12 mouse cellular contexts compared by ENCODE assay signal in genomic region chr6:99375865-99376264, GRCm38 (mm10).
A peak's percentile ranks its signal among the peaks of the same experiment; 100 is the strongest.
DNase-seq lines count a peak whose midpoint lies in the region; ATAC-seq and TF ChIP-seq lines count a peak whose summit lies in the region.
"Had no signal": no experiment of that assay in that cellular context is flagged by ENCODE, and none has a peak within 500 bp of the region (broad histone marks: within the 10 kb centered on the region; RNA-seq: fewer than 3 reads in every experiment).

No protein-coding gene starts in this region.

- ATAC-seq in hematopoietic stem cell, adult 5-6 weeks (replicated peaks in 1 of 2; ENCODE audit: insufficient read depth in 1 of 2, low FRiP score in 2 of 2, low TSS enrichment in 1 of 2, low read depth in 1 of 2, poor library complexity in 2 of 2, severe bottlenecking in 2 of 2), result peak; percentile 60 to 65
- ATAC-seq in stomach, postnatal 0 days (ENCODE audit: low FRiP score, low TSS enrichment), result no peak
- no peak for ATAC-seq in midbrain, embryonic 16.5 days

- H3K9me3 ChIP-seq in stomach, postnatal 0 days (ENCODE audit: control insufficient read depth, low read length), result no peaks in the 10 kb centered on the region
- H3K9me3 ChIP-seq in midbrain, embryonic 16.5 days (replicated peaks; ENCODE audit: control insufficient read depth, low read length, poor library complexity, severe bottlenecking), result no peaks in the 10 kb centered on the region
- H3K9me3 ChIP-seq: G1E; liver, embryonic 15.5 days had no signal

- DNase-seq in kidney, adult 2 months, result peak; percentile 54
- DNase-seq in kidney, adult 9 months, result no peak
- peak; percentile 5 for DNase-seq in spleen, adult 12 weeks (ENCODE audit: low spot score)
- no peak for DNase-seq in spleen, postnatal 14 days (ENCODE audit: low spot score in 2 of 2)
- no peak for DNase-seq in stomach, postnatal 0 days (ENCODE audit: low spot score)
- no peak for DNase-seq in urinary bladder, adult 18-20 months (ENCODE audit: low spot score in 2 of 2)
- DNase-seq: adrenal gland, adult 8-10 months; gastrocnemius, postnatal 25 days had no signal

- WGBS in kidney, adult 2 months, result 33% methylated on average over 6 of the region's 6 CpGs
- WGBS in stomach, postnatal 0 days, result 51% methylated on average over 6 of the region's 6 CpGs
- 51% methylated on average over 6 of the region's 6 CpGs for WGBS in midbrain, embryonic 16.5 days

- H3K4me3 ChIP-seq in kidney, adult 2 months (ENCODE audit: insufficient read depth, low read depth, low read length), result no peak overlapping the region
- no peak overlapping the region for H3K4me3 ChIP-seq in stomach, postnatal 0 days (ENCODE audit: low read depth, low read length)
- no peak overlapping the region for H3K4me3 ChIP-seq in midbrain, embryonic 16.5 days (ENCODE audit: low read depth, low read length)
- H3K4me3 ChIP-seq: liver, embryonic 15.5 days had no signal

- H3K4me2 ChIP-seq in stomach, postnatal 0 days (replicated peaks; ENCODE audit: low read depth), result no peak overlapping the region
- H3K4me2 ChIP-seq in midbrain, embryonic 16.5 days (ENCODE audit: low read length), result no peak overlapping the region
- H3K4me2 ChIP-seq: liver, embryonic 15.5 days had no signal

- TF ChIP-seq POLR2A in kidney, adult 2 months (IDR thresholded peaks at IDR 0.05; ENCODE audit: low read depth, low read length), result no peak

- no peak for TF ChIP-seq EP300 in stomach, postnatal 0 days (optimal IDR thresholded peaks at IDR 0.05)

- no peak for TF ChIP-seq CTCF in kidney, adult 2 months (conservative IDR thresholded peaks at IDR 0.05; ENCODE audit: insufficient read depth, insufficient read length, low read depth, low read length)
- no peak for TF ChIP-seq CTCF in stomach, postnatal 0 days (IDR thresholded peaks at IDR 0.05; ENCODE audit: low read depth)

- no peak overlapping the region for H3K9ac ChIP-seq in stomach, postnatal 0 days (ENCODE audit: low read length)
- no peak overlapping the region for H3K9ac ChIP-seq in midbrain, embryonic 16.5 days (ENCODE audit: low read depth, low read length)
- H3K9ac ChIP-seq: liver, embryonic 15.5 days had no signal

- no peaks in the 10 kb centered on the region for H3K4me1 ChIP-seq in kidney, adult 2 months (ENCODE audit: control insufficient read depth, insufficient read depth, low read length)
- peaks cover 7% of the 10 kb centered on the region; the same call in 1 of the 2 replicates for H3K4me1 ChIP-seq in stomach, postnatal 0 days (replicated peaks; ENCODE audit: control insufficient read depth, insufficient read depth)
- H3K4me1 ChIP-seq in midbrain, embryonic 16.5 days (ENCODE audit: control insufficient read depth, insufficient read depth, low read length), result peaks cover 10% of the 10 kb centered on the region; the same call in 1 of the 2 replicates

- H3K27me3 ChIP-seq in kidney, adult 2 months (replicated peaks; ENCODE audit: control insufficient read depth, insufficient read depth, low read length), result no peaks in the 10 kb centered on the region
- H3K27me3 ChIP-seq in stomach, postnatal 0 days (ENCODE audit: control insufficient read depth, insufficient read depth, low read length), result no peaks in the 10 kb centered on the region
- H3K27me3 ChIP-seq in midbrain, embryonic 16.5 days (ENCODE audit: control insufficient read depth, insufficient read depth, low read depth, low read length), result no peaks in the 10 kb centered on the region
- H3K27me3 ChIP-seq: liver, embryonic 15.5 days had no signal

- no peak overlapping the region for H3K27ac ChIP-seq in kidney, adult 2 months (ENCODE audit: insufficient read depth, low read depth, low read length)
- peak overlapping the region; percentile 49 for H3K27ac ChIP-seq in stomach, postnatal 0 days (replicated peaks)
- no peak overlapping the region for H3K27ac ChIP-seq in midbrain, embryonic 16.5 days (ENCODE audit: low read length)
- H3K27ac ChIP-seq: liver, embryonic 15.5 days had no signal

- H3K36me3 ChIP-seq in kidney, adult 2 months (ENCODE audit: control insufficient read depth, insufficient read depth, low read length), result no peaks in the 10 kb centered on the region
- no peaks in the 10 kb centered on the region for H3K36me3 ChIP-seq in stomach, postnatal 0 days (ENCODE audit: control insufficient read depth, insufficient read depth, low read length)
- no peaks in the 10 kb centered on the region for H3K36me3 ChIP-seq in midbrain, embryonic 16.5 days (ENCODE audit: control insufficient read depth, insufficient read depth, low read length)
- H3K36me3 ChIP-seq: liver, embryonic 15.5 days had no signal

Comparison
In these comparisons a context has a peak if more than half of its experiments do, and no peak if none do; other contexts are left out.
1. DNase-seq: peak in kidney, adult 2 months (single experiment) and spleen, adult 12 weeks (single experiment); none in kidney, adult 9 months (single experiment), spleen, postnatal 14 days (0 of 2), stomach, postnatal 0 days (single experiment) and urinary bladder, adult 18-20 months (0 of 2).
2. ATAC-seq: peak in hematopoietic stem cell, adult 5-6 weeks (2 of 2); none in stomach, postnatal 0 days (single experiment) and midbrain, embryonic 16.5 days (single experiment).